Mouse (Mus musculus) splenic B cell, adult 2 months (primary cell): Measurements from ENCODE around the gene Neurl1a.

Source experiments
- DNase-seq: peaks from one replicate; pipeline ENCODE4 v3.0.0-alpha.2; 2011; ENCODE audit warnings: low read depth, low spot score
- H3K27me3 ChIP-seq: 2 replicates; pipeline ENCODE4 v1.6.1; 2012; ENCODE audit warnings: mild to moderate bottlenecking, low read length, moderate library complexity, mixed read lengths; ENCODE audit not compliant: control insufficient read depth, poor library complexity, insufficient read depth, severe bottlenecking
- H3K36me3 ChIP-seq: 2 replicates; pipeline ENCODE4 v1.6.1; 2012; ENCODE audit warnings: mild to moderate bottlenecking, low read length, moderate library complexity, mixed read lengths; ENCODE audit not compliant: control insufficient read depth, poor library complexity, insufficient read depth, severe bottlenecking

Neurl1a gene

GRCm38 (mm10) chr19:47263621-47264020 is 85.0 kb downstream of the Neurl1a start:
- Histone ChIP-seq H3K27me3 (no peaks in the 10 kb centered on the region), H3K36me3 (peaks cover 10% of the 10 kb centered on the region)
- DNase-seq = no peak

- no peaks in the 10 kb centered on the region for H3K27me3 ChIP-seq
- peak; percentile 40 for DNase-seq
- peaks cover 15% of the 10 kb centered on the region for H3K36me3 ChIP-seq
Measured at GRCm38 (mm10) chr19:47264322-47265092, 85.9 kb downstream of the Neurl1a start.

- Histone ChIP-seq H3K36me3 (peaks cover 17% of the 10 kb centered on the region), H3K27me3 (no peaks in the 10 kb centered on the region)
- no peak for DNase-seq
Measured at GRCm38 (mm10) chr19:47266070-47266801, 87.6 kb downstream of the Neurl1a start.

GRCm38 (mm10) chr19:47267066-47267465 is 88.4 kb downstream of the Neurl1a start:
- Histone ChIP-seq H3K27me3 (no peaks in the 10 kb centered on the region), H3K36me3 (peaks cover 17% of the 10 kb centered on the region)
- no peak for DNase-seq

GRCm38 (mm10) chr19:47269729-47270128 is 91.1 kb downstream of the Neurl1a start:
- Histone ChIP-seq H3K36me3 (peaks cover 24% of the 10 kb centered on the region), H3K27me3 (no peaks in the 10 kb centered on the region)
- DNase-seq = peak; percentile 10

GRCm38 (mm10) chr19:47270520-47270919 is 91.9 kb downstream of the Neurl1a start:
- DNase-seq = no peak
- peaks cover 23% of the 10 kb centered on the region for H3K36me3 ChIP-seq
- H3K27me3 ChIP-seq = no peaks in the 10 kb centered on the region

GRCm38 (mm10) chr19:47276730-47277129 is 98.1 kb downstream of the Neurl1a start:
- Histone ChIP-seq H3K27me3 (no peaks in the 10 kb centered on the region), H3K36me3 (peaks cover 24% of the 10 kb centered on the region)
- no peak for DNase-seq

GRCm38 (mm10) chr19:47279372-47279771 is 100.8 kb downstream of the Neurl1a start:
- Histone ChIP-seq H3K36me3 (peaks cover 21% of the 10 kb centered on the region), H3K27me3 (no peaks in the 10 kb centered on the region)
- DNase-seq = no peak

- H3K36me3 ChIP-seq = peaks cover 21% of the 10 kb centered on the region
- H3K27me3 ChIP-seq = no peaks in the 10 kb centered on the region
- DNase-seq = no peak
Measured at GRCm38 (mm10) chr19:47279788-47280532, 101.3 kb downstream of the Neurl1a start.

GRCm38 (mm10) chr19:47280894-47281293 is 102.3 kb downstream of the Neurl1a start:
- no peak for DNase-seq
- Histone ChIP-seq H3K36me3 (peaks cover 21% of the 10 kb centered on the region), H3K27me3 (no peaks in the 10 kb centered on the region)

GRCm38 (mm10) chr19:47282050-47282454 is 103.4 kb downstream of the Neurl1a start:
- no peaks in the 10 kb centered on the region for H3K27me3 ChIP-seq
- no peak for DNase-seq

GRCm38 (mm10) chr19:47282688-47283215 is 104.1 kb downstream of the Neurl1a start:
- no peaks in the 10 kb centered on the region for H3K27me3 ChIP-seq
- peaks cover 16% of the 10 kb centered on the region for H3K36me3 ChIP-seq
- DNase-seq = no peak

More at GRCm38 (mm10) chr19:47282050-47282454, 103.4 kb downstream of the Neurl1a start:
- H3K36me3 ChIP-seq = peaks cover 14% of the 10 kb centered on the region

GRCm38 (mm10) chr19:47285581-47285980 is 107.0 kb downstream of the Neurl1a start:
- DNase-seq = no peak
- Histone ChIP-seq H3K36me3 (peaks cover 9% of the 10 kb centered on the region), H3K27me3 (no peaks in the 10 kb centered on the region)

- no peak for DNase-seq
- Histone ChIP-seq H3K27me3 (no peaks in the 10 kb centered on the region), H3K36me3 (peaks cover 9% of the 10 kb centered on the region)
Measured at GRCm38 (mm10) chr19:47286886-47287450, 108.3 kb downstream of the Neurl1a start.
